Mouse (Mus musculus): ENCODE measurements around the gene Pnmal2.
"Not testable (repeated sequence)": the region's sequence is repeated elsewhere in the genome, so short reads cannot be mapped to it uniquely, and the experiment has no call there.

Gene Pnmal2

GRCm38 (mm10) chr7:16944808-16945315, 380 bp downstream of the Pnmal2 start:
- no peak for DNase-seq (ENCODE audit: low read depth, low spot score)

DNA sequence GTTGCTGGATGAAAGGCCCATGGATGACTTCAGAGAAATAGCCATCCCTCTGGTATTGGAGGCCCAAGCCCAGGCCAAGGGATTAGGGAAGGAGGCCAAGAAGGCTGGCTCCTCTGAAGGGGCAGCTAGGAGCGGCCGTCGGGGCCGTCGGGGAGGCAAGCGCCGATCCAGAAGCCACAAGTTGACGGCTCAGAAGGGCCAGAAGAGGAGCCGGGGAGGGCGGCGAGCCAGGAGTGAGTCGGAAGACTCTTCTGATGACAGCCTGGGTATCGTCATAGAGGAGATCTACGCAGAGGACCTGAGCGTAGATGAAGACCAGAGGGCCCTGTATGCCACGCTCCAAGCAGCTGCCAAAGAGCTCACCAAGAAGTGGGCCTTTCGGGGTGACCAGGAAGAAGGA, 937 bp downstream of the Pnmal2 start:
- DNase-seq (ENCODE audit: low read depth, low spot score) = no peak

- no peak for DNase-seq (ENCODE audit: low read depth, low spot score)
Observed at GRCm38 (mm10) chr7:16946441-16947348, 2.2 kb downstream of the Pnmal2 start.

DNA sequence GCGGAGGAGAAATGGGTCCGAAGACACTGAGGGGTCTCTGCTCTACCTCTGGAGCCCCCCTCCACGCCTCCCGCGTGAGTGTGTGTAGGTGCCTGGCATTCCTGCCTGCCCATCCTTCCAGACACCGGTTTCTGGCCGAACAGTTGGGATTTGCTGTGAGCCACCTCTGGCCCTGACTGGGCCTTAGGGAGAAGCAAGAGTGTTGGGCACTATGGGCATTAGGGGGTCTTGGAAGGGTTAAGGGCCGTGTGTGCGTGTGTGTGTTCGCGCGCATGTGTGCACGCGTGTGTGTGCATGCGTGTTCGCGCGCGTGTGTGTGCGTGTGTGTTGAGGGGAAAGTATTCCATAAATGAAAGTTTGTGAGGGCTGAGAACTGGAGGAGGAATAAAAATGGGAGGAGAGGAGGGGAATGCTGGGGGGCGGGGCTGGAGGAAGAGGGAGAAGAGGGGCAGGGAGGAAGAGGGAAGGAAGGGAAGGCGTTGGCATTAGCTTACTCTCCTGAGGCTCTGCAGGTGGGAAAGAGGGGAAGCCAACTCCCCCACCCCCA, 2.9 kb downstream of the Pnmal2 start:
- no peak for DNase-seq (ENCODE audit: low read depth, low spot score)

- DNase-seq (ENCODE audit: low read depth, low spot score) = no peak
Observed at GRCm38 (mm10) chr7:16947959-16948361, 3.5 kb downstream of the Pnmal2 start.

DNA sequence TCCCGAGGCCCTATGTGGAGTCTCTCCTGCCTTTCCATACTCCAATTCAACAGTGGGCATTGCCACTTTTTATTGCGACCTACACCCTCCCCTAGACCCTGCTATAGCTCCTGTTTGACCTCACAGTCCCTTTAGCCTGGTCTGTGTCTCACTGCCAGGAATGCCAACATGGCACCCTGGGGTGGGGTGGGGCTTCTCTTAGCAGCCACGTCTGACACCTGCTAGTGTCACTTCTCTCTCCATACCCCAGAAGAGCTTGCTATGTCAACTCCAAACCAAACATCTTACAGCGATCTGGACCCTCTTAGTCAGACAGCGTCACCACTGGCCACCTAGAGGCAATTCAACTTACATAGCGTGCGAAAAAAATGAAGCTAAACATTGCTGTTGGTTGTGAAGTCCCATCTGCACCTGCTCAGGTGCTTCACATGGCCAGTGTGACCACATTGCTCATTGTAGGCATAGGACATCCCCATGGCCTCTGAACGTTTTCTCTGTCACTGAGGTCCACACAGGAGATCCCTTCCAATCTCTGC, 4.5 kb downstream of the Pnmal2 start:
- no peak for DNase-seq (ENCODE audit: low read depth, low spot score)

- peak; percentile 64 for DNase-seq (ENCODE audit: low read depth, low spot score)
Observed at GRCm38 (mm10) chr7:16949908-16950841, 5.7 kb downstream of the Pnmal2 start.

- DNase-seq (ENCODE audit: low read depth, low spot score) = peak; percentile 73
Observed at GRCm38 (mm10) chr7:16950861-16951635, 6.6 kb downstream of the Pnmal2 start.

DNA sequence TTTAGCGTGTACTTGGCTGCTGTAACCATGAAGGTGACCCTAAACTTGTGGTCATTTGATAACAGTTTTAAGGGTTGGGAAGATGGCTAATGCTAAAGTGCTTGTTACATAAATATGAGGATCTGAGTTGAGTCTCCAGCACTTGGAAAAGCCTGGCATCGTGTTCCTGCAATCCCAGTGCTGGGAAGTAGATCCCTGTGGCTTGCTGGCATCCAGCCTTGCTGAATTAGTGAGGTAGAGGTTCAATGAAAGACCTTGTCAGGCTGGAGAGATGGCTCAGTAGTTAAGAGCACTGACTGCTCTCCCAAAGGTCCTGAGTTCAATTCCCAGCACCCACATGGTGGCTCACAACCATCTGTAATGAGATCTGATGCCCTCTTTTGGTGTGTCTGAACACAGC, 9.3 kb downstream of the Pnmal2 start:
- not testable (repeated sequence) for DNase-seq (ENCODE audit: low read depth, low spot score)

DNA sequence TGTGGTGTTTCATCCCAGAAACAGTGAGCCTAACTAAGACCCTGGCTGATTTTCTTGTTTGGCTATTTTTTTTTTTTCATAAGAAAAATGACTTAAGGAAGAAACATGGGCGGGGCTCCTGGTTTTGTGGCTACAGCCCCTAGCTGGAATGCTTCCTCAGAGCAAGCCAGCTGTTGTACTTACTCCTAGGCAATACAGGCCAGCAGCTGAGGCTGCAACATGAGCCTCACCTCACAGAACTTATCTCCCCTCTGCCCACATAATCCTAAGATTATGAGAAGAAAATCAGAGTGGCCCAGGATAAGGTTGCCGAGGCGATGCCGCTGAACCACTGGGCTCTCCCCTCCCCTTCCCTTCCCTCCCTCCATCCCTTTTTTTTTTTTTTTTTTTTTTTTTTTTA, 11.2 kb downstream of the Pnmal2 start:
- no peak for DNase-seq (ENCODE audit: low read depth, low spot score)

- no peak for DNase-seq (ENCODE audit: low read depth, low spot score)
Observed at GRCm38 (mm10) chr7:16956410-16957265, 12.2 kb downstream of the Pnmal2 start.

GRCm38 (mm10) chr7:16959539-16960187, 15.2 kb downstream of the Pnmal2 start, which contains the start of gene Pnmal1:
Gene Pnmal1, plus strand, starts transcription at chr7:16959679.
- DNase-seq (ENCODE audit: low read depth, low spot score) = no peak

GRCm38 (mm10) chr7:16961678-16962077, 17.2 kb downstream of the Pnmal2 start:
- DNase-seq (ENCODE audit: low read depth, low spot score) = no peak

DNA sequence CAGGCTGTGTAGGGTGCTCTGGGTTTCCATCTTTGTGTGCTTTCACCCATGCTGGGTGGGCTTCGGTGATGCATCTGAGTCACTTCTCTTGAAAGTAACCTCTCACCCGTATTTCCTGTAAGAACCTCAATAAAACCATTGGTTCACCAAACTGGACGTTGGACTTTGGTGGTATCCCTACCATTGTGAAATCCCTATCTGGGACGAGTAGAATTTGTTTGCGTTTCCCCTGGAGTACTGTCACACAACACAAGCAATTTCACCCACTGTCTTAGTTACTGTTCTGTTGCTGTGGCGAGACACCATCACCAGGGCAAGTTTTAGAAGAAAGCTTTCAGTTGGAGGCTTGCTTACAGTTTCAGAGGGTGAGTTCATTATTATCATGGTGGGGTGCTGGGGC, 23.9 kb downstream of the Pnmal2 start:
- DNase-seq (ENCODE audit: low read depth, low spot score) = no peak

DNA sequence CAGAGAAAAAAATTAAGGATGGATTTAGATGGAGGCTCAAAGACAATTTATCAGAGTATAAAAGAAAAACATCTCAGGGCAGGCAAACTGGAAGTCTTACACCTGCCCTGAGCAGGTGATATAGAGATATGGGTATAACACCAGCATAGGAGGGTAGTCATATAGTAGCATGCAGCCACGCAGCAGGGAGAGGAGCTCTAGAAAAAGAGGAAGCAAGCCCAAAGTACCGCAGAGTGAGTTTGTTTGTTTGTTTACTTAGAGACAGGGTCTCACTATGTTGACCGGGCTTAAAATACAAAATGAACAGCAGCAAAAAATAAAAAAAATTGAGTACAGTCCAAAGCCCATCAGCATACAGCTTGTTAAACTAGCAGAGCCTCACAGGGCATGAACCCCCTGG, 26.7 kb downstream of the Pnmal2 start:
- no peak for DNase-seq (ENCODE audit: low read depth, low spot score)

DNA sequence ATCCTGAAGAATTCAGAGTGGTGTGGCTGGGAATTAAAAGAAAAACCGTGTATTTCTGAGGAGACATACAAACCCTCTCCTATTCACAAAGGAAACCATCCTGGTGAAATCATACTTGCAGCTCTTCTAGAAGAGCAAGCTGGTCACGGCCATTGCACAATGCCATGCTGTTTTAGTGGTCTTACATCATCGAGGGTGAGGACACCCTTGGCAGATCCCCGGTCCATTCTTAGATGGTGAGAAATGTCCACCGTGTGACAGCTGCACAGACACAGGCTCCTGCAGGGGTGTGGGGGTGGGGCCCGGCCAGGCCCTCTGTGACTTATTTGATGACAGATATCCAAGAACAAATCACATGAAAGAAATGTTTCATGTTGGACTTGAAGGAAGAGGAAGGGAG, 29.5 kb downstream of the Pnmal2 start:
- DNase-seq (ENCODE audit: low read depth, low spot score) = peak; percentile 24

GRCm38 (mm10) chr7:16976298-16976697, 31.8 kb downstream of the Pnmal2 start:
- DNase-seq (ENCODE audit: low read depth, low spot score) = no peak

DNA sequence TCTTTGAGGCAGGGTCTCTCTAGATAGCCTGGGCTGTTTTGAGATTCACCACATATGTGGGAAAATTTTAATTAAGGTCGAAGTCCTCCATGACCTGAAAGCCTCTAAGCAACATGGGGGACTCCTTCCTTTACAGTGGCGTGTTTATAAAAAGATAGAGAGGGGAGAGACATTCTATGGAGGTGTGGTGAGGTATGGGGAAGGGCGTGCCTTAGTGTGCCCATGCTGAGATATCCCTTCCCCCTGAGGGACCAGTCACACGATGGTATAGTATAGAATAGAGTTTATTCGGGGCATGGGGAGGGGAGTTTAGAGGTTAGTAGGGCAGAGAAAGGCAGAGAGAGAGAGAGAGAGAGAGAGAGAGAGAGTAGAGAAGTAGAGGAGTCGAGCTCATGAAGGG, 33.7 kb downstream of the Pnmal2 start:
- no peak for DNase-seq (ENCODE audit: low read depth, low spot score)

GRCm38 (mm10) chr7:16978593-16978992, 34.1 kb downstream of the Pnmal2 start:
- no peak for DNase-seq (ENCODE audit: low read depth, low spot score)
